Mouse (Mus musculus): Measurements from ENCODE around the gene Galk1.

The Galk1 gene

GRCm38 (mm10) chr11:116011529-116012261 lies 824 bp downstream of the Galk1 start:
- intact Hi-C loops (cut with DNase I) = no loop called here

DNA sequence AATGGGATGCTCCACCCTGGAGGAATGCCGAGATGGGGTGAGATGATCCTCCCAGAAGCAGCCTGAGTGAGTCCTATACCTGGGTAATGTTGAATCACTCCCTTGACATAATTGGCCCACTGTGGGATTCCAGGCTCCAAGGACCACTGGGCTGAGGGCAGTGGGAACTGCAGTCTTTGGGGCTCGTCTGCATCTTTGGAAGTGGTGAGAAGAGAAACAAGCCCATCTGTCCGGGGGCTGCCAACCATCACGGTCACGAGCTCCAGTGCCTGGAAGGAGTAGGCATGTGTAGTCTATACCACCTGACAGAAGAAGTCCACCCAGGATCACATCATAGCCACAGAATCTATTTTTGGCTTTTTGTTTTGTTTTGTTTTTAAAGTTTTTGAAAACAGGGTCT lies 1.6 kb downstream of the Galk1 start:
- intact Hi-C loops (cut with DNase I) = no loop called here

DNA sequence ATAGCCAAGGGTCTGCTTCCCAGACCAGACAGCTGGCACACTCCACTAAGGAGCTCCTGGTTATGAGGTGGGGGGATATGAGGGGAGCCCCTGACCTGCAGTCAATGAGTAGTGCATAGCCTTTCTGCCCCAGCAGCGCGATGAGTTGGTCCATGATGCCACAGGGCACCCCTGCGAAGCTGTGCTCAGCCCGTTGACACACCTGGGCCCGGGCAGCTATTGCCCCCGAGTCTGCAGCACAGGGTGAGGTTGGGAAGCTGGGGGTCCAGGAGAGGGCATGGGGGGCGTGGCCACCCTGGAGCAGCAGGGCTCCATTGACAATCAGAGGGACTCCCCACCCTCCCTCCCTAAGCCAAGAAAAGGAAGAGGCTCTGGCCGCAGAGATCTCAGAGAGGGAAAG lies 2.4 kb downstream of the Galk1 start:
- intact Hi-C loops (cut with DNase I) = no loop called here

DNA sequence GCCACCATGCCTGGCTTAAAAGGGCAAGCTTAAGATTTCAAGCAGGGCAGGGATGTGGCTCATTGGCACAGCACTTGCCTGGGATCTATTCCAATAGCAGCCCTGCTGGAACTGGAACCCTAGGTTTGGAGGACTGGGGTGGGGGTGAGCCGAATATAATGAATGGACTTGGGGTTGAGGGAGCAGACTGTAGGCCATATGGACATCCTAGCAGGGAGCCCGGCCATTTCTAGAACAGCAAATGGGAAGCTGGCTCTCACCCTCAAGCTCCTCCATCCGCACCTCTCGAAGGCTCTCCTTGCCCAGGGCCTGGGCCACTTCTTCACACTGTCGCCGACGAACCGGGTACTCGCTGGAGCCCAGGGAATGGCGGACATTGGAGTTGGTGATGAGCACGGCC lies 2.9 kb downstream of the Galk1 start:
- intact Hi-C loops (cut with DNase I) = no loop called here

DNA sequence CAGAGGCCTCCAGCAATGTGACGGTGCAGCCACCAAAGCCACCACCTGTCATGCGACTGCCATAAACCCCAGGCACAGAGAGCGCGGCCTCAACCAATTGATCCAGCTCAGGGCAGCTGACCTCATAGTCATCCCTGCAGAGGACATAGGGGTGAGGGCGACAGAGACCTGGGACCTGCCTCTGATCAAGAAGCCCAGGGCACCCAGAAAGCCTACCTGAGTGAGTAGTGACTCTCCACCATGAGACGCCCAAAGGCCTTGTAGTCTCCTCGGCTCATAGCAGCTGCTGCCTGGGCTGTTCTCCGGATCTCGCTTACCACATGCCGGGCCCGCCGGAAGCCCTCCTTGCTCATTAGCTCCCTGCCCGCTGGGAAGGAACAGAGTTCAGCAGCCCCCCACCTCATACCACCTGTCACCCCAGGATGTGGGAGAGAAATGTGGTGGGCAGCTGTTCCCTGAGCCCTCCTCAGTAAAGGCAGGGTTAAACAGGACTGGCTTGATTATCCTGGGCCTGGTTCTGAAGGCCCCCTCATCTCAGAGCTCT lies 3.6 kb downstream of the Galk1 start:
- intact Hi-C loops (cut with DNase I) = no loop called here

DNA sequence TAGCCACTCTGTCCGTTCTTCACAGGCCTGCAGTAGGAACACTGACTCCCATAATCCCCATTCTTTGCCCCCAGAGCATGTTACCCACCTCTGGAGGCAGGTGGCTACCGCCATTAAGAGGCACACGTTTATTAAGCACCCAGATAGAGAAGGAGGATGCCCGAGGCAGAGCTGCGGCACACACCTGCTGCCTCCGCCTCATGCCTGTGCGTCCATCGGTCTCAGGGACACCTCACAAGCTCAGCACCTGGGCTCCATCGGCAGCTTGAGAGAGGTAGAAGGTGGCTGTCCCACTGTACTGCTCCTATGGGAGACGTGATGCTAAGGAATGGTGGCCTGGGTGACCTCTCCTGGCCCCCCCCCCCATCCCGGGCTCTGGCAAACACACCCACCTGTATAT lies 4.1 kb downstream of the Galk1 start:
- intact Hi-C loops (cut with DNase I) = no loop called here

DNA sequence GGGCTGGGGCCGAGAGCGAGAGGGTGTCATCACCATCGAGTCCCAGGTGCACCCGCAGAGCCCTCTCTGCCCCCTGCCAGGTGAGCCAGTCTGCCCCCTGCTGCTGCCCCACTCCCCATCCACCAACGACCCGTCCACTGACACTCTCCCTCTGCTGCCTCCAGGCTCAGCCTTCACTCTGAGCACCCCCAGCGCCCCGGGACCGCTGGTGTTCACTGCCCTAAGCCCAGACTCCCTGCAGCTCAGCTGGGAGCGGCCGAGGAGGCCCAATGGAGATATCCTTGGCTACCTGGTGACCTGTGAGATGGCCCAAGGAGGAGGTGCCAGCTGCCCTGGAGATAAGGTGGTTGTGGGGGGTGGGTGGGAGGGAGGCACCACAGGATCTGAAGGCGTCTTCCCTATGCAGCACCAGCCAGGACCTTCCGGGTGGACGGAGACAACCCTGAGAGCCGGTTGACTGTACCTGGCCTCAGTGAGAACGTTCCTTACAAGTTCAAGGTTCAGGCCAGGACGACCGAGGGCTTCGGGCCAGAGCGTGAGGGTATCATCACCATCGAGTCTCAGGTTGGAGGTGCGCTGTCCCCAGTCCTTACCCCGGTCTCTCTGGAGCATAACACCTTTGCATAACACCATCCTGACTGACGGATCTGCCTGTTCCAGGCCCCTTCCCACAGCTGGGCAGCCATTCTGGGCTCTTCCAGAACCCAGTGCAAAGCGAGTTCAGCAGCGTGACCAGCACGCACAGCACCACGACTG lies 5.2 kb downstream of the Galk1 start:
- intact Hi-C loops (cut with DNase I) = no loop called here

DNA sequence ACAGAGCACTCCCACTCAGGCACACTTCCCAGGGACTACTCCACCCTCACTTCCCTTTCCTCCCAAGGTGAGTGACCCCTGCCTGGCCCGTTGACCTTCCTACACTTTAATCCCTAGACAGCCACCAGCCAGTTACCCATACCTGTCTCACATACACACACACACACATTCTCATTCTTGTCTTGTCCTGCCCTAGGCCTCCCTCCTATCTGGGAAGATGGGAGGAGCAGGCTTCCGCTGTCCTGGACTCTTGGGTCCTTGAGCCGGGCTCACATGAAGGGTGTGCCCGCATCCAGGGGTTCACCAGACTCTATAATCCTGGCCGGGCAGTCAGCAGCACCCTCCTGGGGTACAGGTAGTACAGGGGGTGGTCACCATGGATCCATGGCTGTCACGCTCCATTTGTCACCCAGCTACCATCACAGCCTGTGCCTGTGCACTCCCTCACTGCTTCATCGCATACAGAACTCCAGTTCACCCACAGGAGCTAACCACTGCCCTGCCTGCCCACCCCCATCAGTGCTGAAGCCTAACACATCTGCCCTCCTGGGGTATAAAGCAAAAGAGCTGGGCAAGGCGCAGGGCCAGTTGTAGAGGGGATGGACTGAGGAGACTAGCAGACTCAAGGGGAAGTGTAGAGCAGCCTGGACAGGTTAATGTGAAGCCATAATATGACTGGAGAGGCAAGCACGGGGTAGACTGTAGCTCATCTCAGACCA lies 6.7 kb downstream of the Galk1 start:
- intact Hi-C loops (cut with DNase I) = no loop called here

- intact Hi-C loops (cut with DNase I) = no loop called here
These were observed 7.4 kb downstream of the Galk1 start for GRCm38 (mm10) chr11:116004840-116005700.

DNA sequence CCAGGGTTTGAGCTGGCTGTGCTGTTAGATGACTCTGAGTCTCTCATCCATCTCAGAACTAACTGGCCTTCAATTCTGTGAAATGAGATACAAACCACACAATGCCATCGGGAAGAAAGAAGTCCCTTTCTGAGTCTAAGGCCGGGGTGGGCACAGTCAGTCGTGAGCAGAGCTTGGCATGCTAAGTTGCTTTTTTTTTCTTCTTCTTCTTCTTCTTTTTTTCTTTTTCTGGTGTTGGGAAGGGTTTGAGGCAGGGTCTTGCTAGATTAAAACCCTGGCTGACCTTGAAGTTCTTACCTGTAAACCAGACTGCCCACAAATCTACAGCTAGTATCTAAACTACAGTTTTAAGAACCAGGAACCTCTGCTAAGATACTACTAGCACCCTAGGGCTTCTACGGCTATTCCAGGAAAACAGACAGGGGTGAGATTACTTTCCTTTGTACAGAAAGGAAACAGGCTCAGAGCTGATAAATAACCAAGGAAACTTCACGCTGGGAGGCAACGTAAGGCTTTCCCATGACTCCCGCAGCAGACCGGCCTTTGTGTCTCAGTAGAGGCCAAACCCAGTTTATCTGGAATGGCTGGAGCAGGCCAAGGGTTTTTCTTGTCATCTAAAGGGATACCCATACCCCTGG lies 8.2 kb downstream of the Galk1 start:
- intact Hi-C loops (cut with DNase I) = no loop called here

- intact Hi-C loops (cut with DNase I) = no loop called here
These were observed 9.6 kb downstream of the Galk1 start for GRCm38 (mm10) chr11:116002894-116003293.

- intact Hi-C loops (cut with DNase I) = no loop called here
These were observed 10.8 kb downstream of the Galk1 start for GRCm38 (mm10) chr11:116001725-116002124.

DNA sequence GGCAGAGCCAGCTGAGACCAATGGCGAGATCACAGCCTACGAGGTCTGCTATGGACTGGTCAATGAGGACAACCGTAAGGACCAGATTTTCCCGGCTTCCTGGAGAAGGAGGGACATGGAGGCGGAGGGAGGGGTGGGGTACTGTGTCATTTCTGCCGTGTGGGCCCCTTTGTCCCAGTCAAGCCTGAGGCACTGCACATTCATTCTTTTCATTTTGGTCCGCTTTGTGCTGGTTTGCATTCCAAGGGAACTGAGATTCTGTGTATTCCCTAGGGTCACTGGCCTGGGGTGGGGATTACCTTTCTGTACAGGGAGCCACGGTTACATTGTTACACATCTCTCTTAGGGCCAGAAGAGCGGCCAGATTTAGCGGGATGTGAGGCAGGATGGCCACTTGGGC lies 11.9 kb downstream of the Galk1 start:
- intact Hi-C loops (cut with DNase I) = no loop called here

DNA sequence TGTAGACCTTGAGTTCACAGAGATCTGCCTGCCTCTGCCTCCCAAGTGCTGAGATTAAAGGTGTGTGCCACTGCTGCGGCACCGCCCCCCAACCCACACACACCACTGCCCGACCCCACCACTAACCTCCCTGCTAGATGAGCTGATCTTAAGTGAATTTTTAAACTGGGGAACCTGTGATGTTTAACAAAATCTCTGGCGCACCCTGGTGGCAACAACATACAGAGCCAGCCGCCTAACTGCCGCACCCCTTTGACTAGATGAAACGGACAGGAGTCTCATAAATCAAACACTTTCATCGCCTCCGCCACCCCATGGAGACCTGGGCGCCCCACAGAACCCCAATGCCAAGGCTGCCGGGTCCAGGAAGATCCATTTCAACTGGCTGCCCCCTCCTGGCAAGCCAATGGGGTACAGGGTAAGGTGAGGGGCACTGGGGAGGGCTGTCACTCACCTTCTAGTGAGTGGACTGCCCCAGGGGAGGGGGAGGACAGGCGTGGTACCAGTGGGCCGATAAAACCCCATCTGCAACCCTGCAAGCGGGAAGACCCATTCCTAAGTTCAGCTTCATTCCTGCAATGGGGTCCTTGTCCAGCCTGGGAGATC lies 12.9 kb downstream of the Galk1 start:
- intact Hi-C loops (cut with DNase I) = loop anchor here (1.0 kb wide), 1 partner anchor 59 kb away; no protein-coding TSS in a partner anchor

DNA sequence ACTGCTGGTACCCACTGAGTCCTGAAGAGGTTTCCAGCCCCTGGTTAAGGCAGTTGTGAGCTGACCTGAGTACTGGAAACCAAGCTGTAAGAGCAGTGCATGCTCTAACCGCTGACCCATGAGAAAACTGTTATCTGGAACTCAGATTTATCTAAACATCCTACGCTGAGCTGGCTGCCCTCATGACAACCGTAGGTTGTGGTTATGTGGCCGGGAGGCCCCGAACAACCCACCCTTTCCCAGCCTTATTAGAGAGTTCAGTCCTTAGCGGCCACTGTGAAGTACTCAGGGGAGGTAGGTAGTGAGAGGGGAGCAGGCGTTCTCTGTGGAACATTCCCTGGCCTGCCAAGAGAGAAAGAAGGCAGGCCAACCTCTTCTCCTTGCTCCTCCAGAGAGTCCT lies 13.5 kb downstream of the Galk1 start:
- intact Hi-C loops (cut with DNase I) = loop anchor here (1.0 kb wide), 1 partner anchor 59 kb away; no protein-coding TSS in a partner anchor

- intact Hi-C loops (cut with DNase I) = no loop called here
These were observed 14.9 kb downstream of the Galk1 start for GRCm38 (mm10) chr11:115997662-115998061.

DNA sequence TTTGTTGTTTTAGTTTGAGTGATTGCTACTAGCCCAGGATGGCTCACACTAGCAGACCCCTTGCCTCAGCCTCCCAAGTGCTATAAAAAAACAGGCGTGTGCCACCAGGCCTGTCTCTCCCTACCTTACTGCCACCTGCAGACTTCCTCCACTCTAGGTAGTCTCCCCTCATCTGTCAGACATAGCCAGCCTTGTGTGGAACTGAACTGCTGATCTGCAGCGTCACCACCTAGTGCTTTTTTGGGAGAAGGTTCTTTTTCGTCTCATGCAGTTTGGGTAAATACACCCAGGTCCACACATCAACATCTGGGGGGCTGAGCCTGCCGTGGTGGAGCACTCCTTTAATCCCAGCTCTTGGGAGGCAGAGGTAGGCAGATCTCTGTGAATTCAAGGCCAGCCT lies 15.5 kb downstream of the Galk1 start:
- intact Hi-C loops (cut with DNase I) = no loop called here

DNA sequence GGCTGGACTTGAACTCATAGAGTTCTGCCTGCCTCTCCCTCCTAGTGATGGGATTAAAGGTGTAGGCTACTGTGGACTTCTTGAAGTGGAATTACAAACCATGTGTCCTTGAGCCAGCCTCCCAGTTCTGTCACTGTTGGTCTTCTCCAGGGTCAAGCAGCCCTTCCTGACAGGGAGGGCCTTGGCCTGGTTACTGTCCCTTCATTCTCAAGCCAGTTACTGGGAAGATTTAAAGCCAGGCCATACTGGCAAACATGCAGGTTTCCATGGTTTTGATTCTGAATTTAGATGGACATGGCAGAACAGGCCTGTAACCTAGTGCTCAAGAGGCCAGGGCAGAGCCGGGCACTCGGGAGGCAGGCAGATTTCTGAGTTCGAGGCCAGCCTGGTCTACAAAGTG lies 17.3 kb downstream of the Galk1 start:
- intact Hi-C loops (cut with DNase I) = no loop called here

- intact Hi-C loops (cut with DNase I) = no loop called here
These were observed 20.4 kb downstream of the Galk1 start for GRCm38 (mm10) chr11:115992098-115992497.

DNA sequence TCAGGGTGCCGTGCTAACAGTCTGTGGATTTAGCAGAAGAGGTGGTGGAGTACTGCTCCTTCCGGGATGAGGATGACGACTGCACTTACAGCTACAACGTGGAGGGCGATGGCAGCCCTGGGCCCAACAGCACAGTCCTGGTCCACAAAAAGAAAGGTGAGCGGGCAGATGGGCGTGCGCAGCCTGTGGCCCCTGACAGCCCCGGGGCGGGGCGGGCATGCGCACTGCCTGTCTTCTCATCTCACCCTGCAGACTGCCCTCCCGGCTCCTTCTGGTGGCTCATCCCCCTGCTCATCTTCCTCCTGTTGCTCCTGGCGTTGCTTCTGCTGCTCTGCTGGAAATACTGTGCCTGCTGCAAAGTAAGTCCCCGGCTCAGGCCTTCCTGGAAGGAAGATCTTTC lies 22.8 kb downstream of the Galk1 start:
- intact Hi-C loops (cut with DNase I) = no loop called here
